Mouse (Mus musculus) testis, postnatal 14 days (tissue): ENCODE measurements around the gene Eaf1.

Source experiments
- DNase-seq: peaks from one replicate; pipeline ENCODE4 v3.0.0; 2021; ENCODE audit warnings: low spot score

Eaf1 gene

DNA sequence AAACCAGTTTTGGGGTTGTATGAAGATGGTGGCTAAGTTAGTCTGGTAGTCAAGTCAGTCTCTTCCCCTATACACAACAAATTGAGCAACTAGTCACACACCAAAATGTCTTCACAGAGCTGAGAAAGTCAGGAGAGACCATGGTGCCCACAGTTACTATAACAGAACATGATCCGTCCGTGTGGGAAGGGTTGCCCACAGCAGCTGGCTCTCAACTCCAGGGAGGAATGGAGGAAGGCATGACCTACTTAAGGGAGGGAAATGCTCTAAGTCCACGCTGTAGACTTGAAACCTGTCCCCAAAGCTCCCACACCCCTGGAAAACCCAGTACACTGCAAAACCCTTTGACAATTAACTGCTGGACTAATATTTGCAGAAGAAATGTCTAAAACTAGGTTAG lies 16.1 kb downstream of the Eaf1 start:
- DNase-seq, result no peak

DNA sequence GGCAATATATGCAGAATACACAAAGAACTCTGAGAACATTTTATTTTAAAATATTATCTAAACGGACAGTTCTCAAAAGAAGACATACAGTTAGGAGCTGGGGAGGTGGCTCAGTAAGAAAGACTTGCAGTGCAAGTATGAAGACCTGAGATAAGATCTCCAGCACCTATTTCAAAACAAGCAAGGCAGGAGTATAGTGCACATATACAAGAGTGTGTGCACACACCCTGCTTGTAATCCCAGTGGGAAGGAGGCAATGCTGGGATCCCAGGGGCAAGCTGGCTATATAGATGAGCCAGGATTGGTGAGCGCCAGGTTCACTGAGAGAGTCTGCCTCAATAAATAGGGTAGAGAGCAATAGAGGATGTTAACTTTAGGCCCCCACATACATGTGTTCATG lies 21.7 kb downstream of the Eaf1 start:
- DNase-seq, result no peak

DNA sequence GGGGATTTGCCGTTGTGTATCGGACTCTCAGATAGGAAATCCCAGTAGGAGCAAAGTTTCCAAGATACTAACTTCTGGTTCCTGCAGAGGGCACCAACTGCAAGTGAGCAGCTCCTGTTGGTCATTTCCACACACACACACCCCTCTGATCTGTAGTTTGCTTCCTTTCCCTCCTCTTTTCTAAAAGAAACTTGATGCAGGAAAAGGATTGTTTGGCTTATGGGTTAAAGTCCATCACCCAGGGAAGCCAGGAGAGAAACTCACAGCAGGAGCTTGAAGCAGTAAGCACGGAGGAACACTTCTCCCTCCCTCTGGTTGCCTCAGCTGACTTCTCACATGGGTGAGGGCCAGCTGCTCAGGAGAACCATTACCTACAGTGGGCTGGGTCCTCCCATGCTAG lies 25.0 kb downstream of the Eaf1 start:
- DNase-seq, result no peak

DNA sequence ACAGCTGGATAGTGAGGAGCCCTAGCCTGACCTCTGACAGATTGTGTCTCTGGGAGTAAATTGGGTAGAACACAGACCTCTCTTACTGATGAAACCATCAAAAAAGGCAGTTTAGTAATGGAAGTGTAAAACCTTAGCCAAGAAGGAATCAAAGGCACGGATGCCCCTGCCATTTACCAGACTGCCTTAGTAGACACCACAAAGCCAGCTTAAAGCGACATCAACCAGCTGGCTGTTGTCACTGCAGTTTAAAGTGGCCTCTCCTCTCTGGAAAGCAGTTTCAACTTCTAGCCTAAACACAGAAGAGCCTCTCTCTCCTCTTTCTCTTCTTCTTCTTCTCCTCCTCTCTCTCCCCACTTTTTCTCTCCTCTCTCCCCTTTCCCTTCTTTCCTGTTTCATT lies 27.1 kb downstream of the Eaf1 start:
- no peak for DNase-seq

DNA sequence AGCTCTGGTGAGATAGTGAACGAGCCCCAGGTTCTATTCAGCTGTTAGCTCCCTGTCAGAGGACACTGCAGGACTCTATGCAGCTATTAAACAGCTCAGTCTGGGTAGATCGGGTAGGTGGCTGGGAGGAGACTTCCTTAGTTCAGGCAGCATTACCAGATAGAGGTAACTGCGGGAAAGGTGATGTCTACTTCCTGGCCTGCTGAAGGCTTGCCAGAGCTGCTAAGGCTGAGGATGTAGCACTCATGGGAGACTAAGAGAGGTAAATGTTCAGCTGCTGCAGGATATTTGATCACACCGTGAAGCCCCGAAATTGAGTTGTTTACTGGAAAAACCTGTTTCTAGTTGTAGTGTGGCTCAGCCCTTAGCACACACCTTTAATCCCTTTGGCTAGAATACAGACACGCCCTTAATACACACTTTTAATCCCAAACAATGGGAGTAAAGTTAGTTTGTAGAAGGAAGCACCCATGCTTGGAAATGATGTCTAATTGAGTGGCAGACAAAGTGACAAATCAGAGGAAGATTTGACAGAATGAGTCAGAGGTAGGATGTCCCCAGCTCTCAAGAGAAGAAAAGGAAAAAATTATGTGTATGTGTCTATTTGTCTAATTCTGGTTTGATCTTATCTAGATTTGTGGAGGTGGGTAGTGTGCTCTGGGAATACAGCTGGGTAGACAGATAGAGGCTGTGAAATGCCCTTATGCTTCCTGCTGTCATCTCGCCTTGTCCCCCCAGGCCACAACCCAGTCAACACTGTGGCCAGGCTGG lies 31.0 kb downstream of the Eaf1 start:
- DNase-seq, result no peak

DNA sequence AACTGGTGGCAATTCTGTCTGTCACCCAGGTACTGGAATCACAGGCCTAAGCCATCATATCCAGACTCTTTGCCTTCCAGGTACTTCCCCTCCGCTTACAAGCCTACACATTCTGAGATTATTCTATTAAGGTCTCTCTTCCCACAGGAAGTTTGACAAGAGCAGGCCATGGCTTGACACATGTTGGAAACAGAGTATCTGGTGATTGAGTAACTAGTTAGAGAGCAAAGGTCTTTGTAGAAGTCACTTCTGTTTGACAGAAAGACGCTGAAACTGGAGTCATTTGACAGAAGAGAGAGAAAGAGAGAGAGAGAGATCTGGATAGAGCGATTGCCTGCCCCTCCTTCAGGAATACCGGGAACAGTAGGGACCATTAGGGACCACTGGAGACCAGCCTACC lies 36.6 kb downstream of the Eaf1 start:
- no peak for DNase-seq

DNA sequence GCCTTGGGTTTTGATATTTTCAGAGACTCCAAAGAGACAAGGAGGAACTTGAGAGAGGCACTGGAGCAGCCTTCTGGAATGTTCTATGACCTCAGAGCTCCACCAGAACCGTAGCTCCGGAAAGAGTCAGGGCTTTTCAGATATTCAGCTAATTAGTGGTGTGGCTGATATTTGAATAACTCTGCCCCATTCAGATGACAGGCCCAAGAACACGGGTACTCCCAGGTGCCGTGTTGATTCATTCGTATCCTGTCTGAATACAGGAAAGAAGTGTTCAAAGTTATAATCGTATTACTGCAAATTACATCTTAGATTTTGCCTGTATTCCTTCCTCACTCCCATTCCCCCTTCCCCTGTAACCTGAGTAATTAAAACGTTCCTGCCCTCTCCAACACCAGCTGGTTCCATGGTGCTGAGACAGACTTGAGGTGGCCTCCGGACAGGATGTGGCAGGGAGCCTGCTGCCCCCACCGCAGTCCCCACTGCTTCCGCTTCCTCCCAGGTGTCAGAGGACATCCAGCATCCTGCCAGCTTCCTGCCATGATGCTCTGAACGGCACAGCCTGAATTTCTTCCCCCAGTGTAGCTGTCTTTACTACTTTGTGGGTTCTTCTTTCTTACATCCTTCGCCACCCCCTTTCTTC lies 37.4 kb downstream of the Eaf1 start:
- no peak for DNase-seq

DNA sequence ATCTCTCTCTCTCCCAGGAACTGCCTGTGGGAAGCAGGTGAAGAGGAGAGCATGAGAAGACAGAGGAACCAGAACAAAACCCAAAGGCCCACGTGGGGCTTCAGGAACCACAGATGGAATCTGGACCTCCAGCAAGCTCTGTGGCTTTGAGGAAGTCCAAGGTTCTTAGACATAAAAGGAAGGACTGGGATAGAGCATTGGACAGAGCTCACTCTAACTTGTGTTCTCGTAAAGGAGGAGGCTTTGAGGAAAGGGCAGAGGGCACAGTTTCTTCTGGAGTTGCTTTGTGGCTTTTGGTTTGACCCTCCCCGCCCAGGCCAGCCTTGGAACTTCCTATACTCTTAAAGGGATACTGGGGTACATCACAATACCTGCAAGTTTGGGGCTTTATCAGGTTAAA lies 38.5 kb downstream of the Eaf1 start:
- DNase-seq, result no peak

DNA sequence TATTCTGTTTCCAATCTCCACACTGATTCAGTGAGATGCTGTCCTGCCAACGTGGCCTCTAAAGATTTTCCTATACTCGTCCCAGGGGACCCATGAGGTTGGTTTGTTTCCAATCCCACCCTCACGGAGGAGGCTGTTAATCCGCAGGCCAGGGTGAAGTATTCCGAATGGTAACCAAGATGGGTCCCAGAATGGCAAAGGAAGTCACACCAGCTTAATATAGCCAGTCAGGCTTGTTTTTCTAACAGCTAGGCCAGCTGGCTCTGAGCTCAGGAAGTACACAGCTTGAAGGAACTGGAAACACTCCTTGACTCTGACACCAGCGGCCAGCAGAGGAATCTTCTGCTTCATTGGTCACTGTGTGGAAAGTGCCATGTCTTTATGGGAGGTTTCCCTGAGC lies 43.1 kb downstream of the Eaf1 start:
- no peak for DNase-seq

DNA sequence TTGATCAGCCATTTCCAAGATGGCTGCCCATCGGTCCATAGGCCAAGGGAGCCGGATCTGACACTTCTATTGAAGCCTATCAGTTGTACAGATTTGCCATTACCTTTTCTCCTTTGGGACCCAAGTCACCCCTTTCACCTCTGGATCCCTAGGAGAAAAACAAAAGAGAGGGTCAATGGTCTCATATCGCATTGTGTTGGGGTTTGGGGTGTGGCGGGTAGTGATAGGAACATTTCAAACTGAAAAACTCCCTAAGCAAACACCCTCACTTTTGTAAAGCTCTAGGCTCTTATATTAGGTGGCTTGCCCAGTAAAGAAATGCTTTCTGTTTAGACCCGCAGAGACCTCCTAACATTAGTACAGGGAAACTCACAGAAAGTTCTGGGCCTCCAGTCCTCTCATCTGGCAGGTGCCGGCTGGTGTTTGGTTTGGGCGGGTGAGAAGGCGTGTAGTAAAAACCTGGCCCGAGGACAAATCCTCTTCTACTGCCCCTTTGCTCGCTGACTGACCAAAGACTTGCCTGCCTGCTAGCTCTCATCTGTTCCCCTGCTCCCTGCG lies 49.8 kb downstream of the Eaf1 start:
- no peak for DNase-seq

DNA sequence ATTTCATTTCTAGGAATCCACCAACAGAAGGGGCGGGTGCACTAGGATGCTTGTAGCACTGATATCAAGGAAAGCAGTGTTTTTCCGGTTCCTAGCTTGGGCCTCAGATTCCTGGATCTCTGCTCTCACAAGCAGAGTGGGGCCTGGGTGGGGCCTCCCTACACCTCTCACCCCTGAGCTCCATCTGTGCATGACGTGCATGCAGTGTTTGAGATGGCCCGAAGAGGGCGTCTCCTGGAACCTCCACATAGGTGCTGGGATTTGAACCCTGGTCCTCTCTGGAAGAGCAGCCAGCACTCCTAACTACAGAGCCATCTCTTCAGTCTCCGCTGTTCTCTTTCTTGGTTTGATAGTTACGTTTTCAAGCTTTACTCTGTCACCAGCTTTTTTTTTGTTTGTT lies 60.8 kb downstream of the Eaf1 start:
- DNase-seq, result no peak

DNA sequence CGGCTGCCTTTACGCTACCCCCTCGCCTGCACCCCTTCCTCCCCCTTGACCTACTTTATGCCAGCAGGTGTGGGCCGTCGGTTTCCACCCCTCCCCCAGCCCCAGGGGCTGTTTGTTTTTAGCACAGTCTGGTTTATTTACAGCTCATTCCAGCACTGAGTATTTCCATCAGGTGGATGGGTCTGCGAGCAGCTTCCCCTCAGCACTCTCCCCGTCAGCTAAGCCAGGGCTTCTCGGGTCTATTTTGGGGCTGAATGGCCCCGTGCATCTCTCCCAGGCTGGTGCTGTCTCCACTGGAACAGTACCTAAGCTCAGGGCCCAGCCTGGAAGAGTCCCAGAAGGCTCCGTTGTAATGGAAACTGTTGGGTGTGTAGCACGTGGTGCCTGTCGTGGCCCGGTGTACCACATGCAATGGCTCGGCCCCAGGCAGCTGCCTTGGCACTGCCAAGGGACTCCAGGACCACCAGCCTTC lies 61.8 kb downstream of the Eaf1 start:
- DNase-seq, result no peak

DNA sequence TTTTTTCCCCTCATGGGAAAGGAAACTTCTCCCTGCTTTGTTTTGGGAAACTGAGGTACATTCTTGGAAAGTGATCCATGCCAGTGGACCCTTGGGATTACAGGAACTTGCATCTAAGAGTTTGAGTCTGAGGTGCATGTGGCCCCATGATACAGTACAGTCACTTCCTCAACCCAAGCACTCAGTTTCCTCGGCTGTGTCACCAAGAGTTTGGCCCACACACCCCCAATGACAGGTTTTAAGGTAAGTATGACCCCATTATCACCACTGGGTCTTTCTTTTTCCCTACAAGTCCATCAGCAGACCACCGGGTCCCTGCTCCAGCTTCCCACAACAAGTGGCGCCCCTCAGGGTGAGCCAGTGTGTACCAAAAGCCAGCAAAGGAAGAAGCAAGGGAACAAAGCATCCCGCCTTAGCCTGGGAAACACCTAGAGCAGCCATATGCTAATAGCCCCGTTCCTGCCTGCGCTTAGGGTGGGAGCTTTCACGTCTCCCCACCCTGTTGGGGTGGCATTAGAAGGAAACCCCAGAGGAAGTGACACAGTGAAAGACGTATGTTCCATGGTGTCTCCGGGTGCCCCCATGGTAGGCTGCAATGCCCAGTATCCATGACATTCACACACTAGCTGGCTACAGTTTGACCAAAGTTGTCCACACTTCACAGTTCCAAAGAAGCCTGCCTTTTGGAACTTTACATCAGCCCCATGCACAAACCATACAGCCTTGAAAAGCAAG lies 62.5 kb downstream of the Eaf1 start:
- DNase-seq, result no peak

DNA sequence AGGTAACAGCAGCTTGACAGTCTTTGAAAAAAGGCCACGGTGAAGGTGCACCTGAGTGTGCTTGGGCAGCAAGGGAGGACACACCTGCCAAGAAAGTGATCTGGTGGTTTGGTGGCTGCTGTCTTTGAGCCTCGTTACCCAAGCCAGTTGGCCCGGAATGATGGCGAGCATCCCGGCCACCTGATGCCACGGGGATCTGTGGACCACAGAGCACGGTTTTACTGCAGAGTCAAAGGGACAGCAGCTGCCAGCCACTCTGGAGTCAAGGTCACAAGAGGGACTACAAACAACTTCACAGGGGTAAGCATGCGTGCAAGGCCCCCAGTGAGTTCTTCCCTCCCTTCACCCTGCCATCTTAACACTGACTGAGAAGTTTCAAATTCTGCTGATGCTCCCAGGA lies 63.1 kb downstream of the Eaf1 start:
- DNase-seq, result no peak

DNA sequence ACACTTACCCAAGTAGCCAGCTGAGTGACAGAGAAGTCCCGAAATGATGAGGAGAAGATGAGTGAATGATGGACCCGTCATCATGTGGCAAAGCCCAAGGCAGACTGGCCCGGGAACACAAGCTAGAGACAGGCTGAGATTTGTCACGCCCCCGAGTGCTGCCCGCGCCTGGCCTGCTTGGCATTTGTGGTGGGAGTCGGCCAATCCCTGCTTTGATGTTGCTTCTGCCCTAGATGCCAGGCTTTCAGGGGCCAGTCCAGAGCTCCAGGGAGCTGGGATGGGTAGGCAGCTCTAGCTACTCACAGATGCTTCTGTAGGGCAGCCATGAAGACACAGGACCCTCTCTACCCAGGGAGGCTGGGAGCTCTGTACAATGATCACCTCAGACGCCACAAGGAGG lies 63.6 kb downstream of the Eaf1 start:
- DNase-seq, result no peak

DNA sequence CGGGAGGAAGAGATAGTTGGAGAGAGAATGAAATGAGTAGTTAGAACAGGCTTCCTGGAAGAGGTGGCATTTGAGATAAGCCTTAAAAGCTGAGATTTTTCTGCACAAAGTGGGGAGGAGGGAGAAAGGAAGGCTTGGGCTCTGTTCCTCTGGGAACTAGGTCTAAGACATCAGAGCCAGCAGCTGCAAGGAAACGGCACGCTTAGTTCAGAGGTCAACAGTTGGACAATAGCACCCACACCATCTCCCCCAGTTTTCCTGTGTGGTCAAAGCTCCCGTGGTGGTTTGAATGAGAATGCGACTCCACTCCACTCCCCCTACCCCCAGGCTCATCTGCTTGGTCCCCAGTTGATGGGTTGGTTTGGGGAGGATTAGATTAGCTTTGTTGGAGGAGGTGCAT lies 65.0 kb downstream of the Eaf1 start:
- DNase-seq, result no peak
